In the genomic region with DNA sequence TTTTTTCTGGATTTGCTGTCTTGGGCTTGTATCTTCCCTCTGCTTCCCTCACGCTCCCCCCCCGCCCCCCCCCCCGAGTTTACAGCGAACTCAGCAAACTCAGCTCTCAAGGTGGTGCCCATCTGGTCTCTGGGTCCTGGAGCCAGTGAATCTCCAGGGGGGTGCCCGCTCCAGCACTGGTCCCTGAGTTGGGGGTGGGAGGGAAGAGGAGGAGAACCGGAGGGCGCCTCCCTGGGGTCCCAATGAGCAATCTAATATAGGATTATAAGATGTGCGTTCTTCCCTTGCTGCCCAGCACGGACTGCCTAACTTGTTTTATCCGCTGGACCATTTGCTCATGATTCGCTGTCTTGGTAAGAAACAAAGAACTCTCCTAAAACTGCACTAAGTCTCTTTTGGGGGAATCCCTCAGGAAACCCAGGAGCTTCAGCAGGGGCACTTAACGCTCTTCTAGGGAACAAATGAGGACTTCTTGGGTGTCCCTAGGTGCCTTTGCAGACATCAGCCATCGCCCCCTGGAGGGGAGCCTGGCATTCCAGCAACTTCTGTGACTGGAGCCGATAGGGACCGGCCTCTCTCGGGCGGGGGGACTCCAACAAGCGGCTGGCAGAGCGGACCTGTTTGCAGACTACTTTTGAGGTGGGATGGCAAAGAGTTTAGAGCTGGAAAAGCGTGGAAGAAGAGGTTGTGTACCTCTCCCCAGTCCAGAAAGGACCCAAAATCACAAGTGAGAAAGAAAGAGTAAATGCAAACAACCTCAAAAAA, we compare ENCODE assay signal across 8 mouse cellular contexts. TPM values are rescaled to one million over a fixed set of nuclear protein-coding genes. Genes with fewer than 3 reads are reported as not detected.
DNase-seq lines count a peak whose midpoint lies in the region; ATAC-seq and TF ChIP-seq lines count a peak whose summit lies in the region.

No protein-coding gene starts in this region.

- no peak for TF ChIP-seq POLR2A in bone marrow, adult 2 months (IDR thresholded peaks at IDR 0.05; ENCODE audit: borderline replicate concordance, control insufficient read depth, low read depth, low read length)

- no peak overlapping the region for H3K9ac ChIP-seq in forebrain, embryonic 11.5 days (ENCODE audit: low read length)
- no peak overlapping the region for H3K9ac ChIP-seq in hindbrain, embryonic 11.5 days (ENCODE audit: low read depth, low read length)

- peak overlapping the region; percentile 39 for H3K4me3 ChIP-seq in bone marrow, adult 2 months (replicated peaks; ENCODE audit: control insufficient read depth, low read depth, low read length)
- peak overlapping the region; percentile 37 for H3K4me3 ChIP-seq in forebrain, embryonic 11.5 days (ENCODE audit: low read depth, low read length)
- peak overlapping the region; percentile 42; the same call in 1 of the 2 replicates for H3K4me3 ChIP-seq in hindbrain, embryonic 11.5 days (ENCODE audit: low read depth, low read length)

- H3K9me3 ChIP-seq in forebrain, embryonic 11.5 days (ENCODE audit: control insufficient read depth, low read length) = no peaks in the 10 kb centered on the region; the same call in 1 of the 2 replicates
- no peaks in the 10 kb centered on the region for H3K9me3 ChIP-seq in hindbrain, embryonic 11.5 days (ENCODE audit: control insufficient read depth, low read length)

- H3K27me3 ChIP-seq in forebrain, embryonic 11.5 days (ENCODE audit: control insufficient read depth, insufficient read depth, low read length) = peaks cover 2% of the 10 kb centered on the region; the same call in 1 of the 2 replicates
- H3K27me3 ChIP-seq in hindbrain, embryonic 11.5 days (ENCODE audit: control insufficient read depth, insufficient read depth, low read length) = peaks cover 6% of the 10 kb centered on the region

- peak; percentile 34; the same call in 1 of the 2 replicates for ATAC-seq in forebrain, embryonic 11.5 days (replicated peaks; ENCODE audit: low FRiP score)
- ATAC-seq in hindbrain, embryonic 11.5 days (ENCODE audit: low FRiP score) = 0 out of 2 replicates have a peak, but pooled peaks have one; percentile 33

- no peaks in the 10 kb centered on the region for H3K36me3 ChIP-seq in forebrain, embryonic 11.5 days (ENCODE audit: control insufficient read depth, insufficient read depth, low read length)
- H3K36me3 ChIP-seq in hindbrain, embryonic 11.5 days (ENCODE audit: control insufficient read depth, insufficient read depth, low read length) = no peaks in the 10 kb centered on the region

- peak overlapping the region; percentile 68 for H3K4me2 ChIP-seq in forebrain, embryonic 11.5 days (ENCODE audit: low read depth, low read length, severe bottlenecking)
- H3K4me2 ChIP-seq in hindbrain, embryonic 11.5 days (replicated peaks; ENCODE audit: low read depth, low read length) = peak overlapping the region; percentile 77

- TF ChIP-seq CTCF in bone marrow, adult 2 months (IDR thresholded peaks at IDR 0.05; ENCODE audit: control insufficient read depth, insufficient read depth, low read length) = no peak

- H3K4me1 ChIP-seq in bone marrow, adult 2 months (ENCODE audit: control insufficient read depth, insufficient read depth, low read length) = no peaks in the 10 kb centered on the region
- no peaks in the 10 kb centered on the region; the same call in 1 of the 2 replicates for H3K4me1 ChIP-seq in forebrain, embryonic 11.5 days (replicated peaks; ENCODE audit: control insufficient read depth, insufficient read depth, low read length)
- no peaks in the 10 kb centered on the region for H3K4me1 ChIP-seq in hindbrain, embryonic 11.5 days (replicated peaks; ENCODE audit: control insufficient read depth, insufficient read depth, low read length)

- no peak overlapping the region for H3K27ac ChIP-seq in bone marrow, adult 2 months (ENCODE audit: control insufficient read depth, insufficient read depth, low read depth, low read length, poor library complexity)
- H3K27ac ChIP-seq in forebrain, embryonic 11.5 days (ENCODE audit: low read depth, low read length) = no peak overlapping the region
- H3K27ac ChIP-seq in hindbrain, embryonic 11.5 days (ENCODE audit: low read depth, low read length) = no peak overlapping the region

- 8% methylated on average over 18 of the region's 20 CpGs for WGBS in bone marrow, adult 2 months
- WGBS in forebrain, embryonic 11.5 days = 22% methylated on average over 18 of the region's 20 CpGs
- 17% methylated on average over 15 of the region's 20 CpGs for WGBS in hindbrain, embryonic 11.5 days

- peak; percentile 19 for DNase-seq in ES-CJ7 (ENCODE audit: low read depth, low spot score)
- DNase-seq in forebrain, embryonic 11.5 days (ENCODE audit: low spot score) = peak; percentile 61
- DNase-seq in hindbrain, embryonic 11.5 days (ENCODE audit: low spot score) = peak; percentile 43
- peak; percentile 24 to 31 for DNase-seq in layer of hippocampus, postnatal 36 days
- DNase-seq in lung, postnatal 4 days = peak; percentile 53 to 65
- DNase-seq in right cerebral cortex, postnatal 14 days = peak; percentile 22
- DNase-seq in adipocyte (ENCODE audit: low spot score) = no peak

RNA-seq across cellular contexts. Expression of gene Lonrf3, which starts 0.5 kb away (rescaled TPM):
- 0.72 and 2.0 TPM in 2 replicates for polyA plus RNA-seq in bone marrow, adult 2 months (2011; ENCODE audit: insufficient read depth, insufficient read length, low replicate concordance, missing spikeins)
- polyA plus RNA-seq in forebrain, embryonic 11.5 days (2014; fragmentation: Nextera tagmentation; extraction: Ambion mirVana) = 1.6 and 1.7 TPM in 2 replicates
- polyA plus RNA-seq in hindbrain, embryonic 11.5 days (2014; fragmentation: Nextera tagmentation; extraction: Ambion mirVana) = 1.2 and 1.3 TPM in 2 replicates
- 10 to 100 TPM; 26.0 to 29.2 TPM for total RNA-seq in layer of hippocampus, postnatal 36 days (2021)
